Mouse (Mus musculus): ENCODE data around the gene Reep3. TPM values are rescaled to one million over a fixed set of nuclear protein-coding genes. Genes with fewer than 3 reads are reported as not detected.

Gene Reep3
- total RNA-seq, 2 experiments from 2014 or later: 31.6 to 33.9 TPM

DNA sequence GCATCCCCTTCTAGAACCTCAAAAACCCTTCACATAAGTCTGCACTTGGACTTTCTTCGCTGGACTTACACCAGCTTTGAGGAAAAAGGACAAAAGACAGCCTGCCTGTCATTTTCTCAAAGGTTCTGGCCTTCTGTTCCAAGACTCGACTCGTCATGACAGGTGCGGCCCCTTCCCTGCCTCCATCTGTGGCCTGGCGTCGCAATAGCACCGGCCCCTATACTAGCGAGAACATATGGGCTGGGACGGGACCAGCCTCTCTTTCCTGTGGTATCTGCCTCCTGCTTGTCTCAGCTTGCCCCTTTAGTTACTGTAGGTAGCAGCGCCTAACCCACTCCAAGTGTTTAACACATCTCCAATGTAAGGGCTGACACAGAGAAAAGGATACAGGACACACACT lies 11.6 kb downstream of the Reep3 start:
- no peak for DNase-seq (ENCODE audit: low spot score in 2 of 2)

- DNase-seq (ENCODE audit: low spot score in 2 of 2): no peak
Measured at GRCm38 (mm10) chr10:67083446-67084166, 13.1 kb downstream of the Reep3 start.

DNA sequence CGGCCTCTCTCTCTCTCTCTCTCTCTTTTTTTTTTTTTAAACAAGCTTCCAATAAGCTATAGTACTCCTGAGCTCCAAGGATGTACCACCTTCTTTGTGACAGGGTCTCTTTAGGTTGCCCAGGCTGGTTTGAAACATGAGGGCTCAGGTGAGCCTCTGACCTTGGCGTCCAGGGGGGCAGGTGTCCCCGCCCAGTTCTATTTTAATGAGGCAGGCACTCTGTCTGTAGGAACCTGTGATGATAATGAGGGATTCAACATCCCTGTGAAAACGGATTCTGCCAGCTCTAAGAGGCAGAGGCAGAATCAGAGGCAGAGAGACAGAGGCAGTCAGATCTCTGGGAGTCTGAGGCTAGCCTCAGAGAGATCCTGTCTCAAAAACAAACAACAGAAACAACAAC lies 14.2 kb downstream of the Reep3 start:
- DNase-seq (ENCODE audit: low spot score in 2 of 2): no peak

GRCm38 (mm10) chr10:67081206-67082007 lies 15.3 kb downstream of the Reep3 start:
- no peak for DNase-seq (ENCODE audit: low spot score in 2 of 2)

DNA sequence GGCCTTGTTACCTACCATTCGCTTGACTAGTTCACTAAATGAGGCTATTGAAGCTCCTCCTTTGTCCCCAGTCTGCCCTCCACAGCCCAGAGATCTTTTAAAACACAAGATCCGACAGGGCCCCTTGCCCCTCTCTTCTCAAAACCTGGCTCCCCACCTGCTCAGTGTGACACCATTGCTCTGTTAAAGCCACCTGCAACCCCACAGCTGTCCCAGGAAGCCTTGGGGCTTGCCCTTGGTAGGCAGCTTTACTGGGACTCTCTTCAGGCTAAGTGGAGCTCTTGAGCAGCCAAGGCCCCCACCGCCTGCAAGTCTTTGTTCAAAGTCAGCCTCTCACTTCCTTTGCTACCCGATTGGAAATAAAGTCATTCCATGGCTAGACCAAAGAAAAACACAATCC lies 17.7 kb downstream of the Reep3 start:
- no peak for DNase-seq (ENCODE audit: low spot score in 2 of 2)

GRCm38 (mm10) chr10:67075931-67076878 lies 20.5 kb downstream of the Reep3 start:
- peak in 1 of 2 experiments; percentile 54 for DNase-seq (ENCODE audit: low spot score in 2 of 2)

- DNase-seq (ENCODE audit: low spot score in 2 of 2): no peak
Measured at GRCm38 (mm10) chr10:67073577-67073976, 23.2 kb downstream of the Reep3 start.

DNA sequence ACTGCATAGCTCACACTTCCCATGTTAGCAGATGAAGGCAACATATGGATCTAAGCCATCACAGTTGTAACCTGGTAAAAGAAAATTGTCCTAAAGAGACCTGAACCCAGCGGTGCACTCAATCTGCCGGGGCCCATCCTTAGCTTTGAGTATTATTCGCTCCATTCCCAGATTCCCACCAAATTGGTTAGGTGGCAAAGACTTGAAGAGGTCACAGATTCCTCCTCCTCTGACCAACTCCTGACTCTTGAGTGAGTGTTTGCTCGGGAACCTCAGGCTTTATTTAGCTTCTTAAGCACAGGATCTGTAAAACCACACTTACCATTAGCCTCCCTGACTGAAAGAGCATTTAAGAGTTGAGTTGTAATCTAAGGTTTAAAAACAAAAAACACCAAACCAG lies 24.1 kb downstream of the Reep3 start:
- DNase-seq (ENCODE audit: low spot score in 2 of 2): no peak

DNA sequence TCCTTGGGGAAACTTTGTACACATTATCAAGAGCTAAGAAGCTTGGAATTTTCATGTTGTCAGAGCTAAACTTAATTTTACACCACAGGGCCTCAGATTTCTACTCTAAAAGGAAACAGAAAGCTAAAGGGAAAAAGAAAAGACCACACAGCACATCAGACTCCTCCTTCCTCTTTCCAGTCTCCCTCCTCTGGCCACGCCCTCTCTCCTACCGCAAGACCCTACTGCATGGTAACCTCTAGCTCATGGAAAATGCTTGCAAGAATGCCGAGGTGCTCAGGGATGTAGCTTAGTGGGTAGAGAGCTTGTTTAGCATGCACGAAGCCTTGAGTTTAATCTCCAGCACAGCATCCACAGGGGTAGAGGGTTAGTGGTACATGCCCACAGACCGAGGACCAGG lies 24.9 kb downstream of the Reep3 start:
- no peak for DNase-seq (ENCODE audit: low spot score in 2 of 2)

DNA sequence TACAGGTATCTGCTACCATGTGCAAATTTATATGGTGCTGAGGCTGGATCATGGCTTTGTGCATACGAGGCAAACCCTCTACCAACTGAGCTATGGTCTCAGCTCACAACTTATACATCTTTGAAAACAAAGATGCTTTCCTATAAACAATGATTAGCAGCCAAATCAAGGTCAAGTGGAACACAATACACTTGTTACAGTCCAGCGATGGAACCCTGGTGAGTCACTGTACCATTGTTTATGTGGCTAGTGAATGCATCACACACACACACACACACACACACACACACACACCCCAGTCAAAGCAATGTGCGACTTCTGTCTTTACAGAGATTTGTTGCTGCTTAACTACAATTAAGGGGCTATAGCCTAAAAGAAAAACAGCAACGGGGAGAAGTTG lies 25.4 kb downstream of the Reep3 start:
- no peak for DNase-seq (ENCODE audit: low spot score in 2 of 2)

GRCm38 (mm10) chr10:67069013-67069412 lies 27.7 kb downstream of the Reep3 start:
- DNase-seq (ENCODE audit: low spot score in 2 of 2): no peak

- no peak for DNase-seq (ENCODE audit: low spot score in 2 of 2)
Measured at GRCm38 (mm10) chr10:67066421-67066820, 30.3 kb downstream of the Reep3 start.

DNA sequence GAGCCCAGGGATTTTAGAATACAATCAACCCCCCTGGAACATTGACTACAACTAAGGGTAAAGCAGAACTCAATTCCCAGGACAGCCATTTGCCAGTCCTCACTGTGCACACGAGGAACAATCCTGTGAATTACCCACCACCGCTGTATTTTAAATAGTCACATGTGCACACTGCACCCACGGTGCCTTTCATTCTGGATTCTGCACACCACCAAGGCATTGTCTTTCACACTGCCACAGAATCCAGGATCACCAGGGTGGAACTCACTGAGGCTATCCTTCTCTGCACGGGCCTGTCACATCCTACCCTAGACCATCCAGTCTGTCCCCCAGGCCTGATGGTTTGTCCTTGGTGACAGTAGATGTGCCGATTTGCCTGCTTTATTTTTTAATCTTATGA lies 30.8 kb downstream of the Reep3 start:
- no peak for DNase-seq (ENCODE audit: low spot score in 2 of 2)

DNA sequence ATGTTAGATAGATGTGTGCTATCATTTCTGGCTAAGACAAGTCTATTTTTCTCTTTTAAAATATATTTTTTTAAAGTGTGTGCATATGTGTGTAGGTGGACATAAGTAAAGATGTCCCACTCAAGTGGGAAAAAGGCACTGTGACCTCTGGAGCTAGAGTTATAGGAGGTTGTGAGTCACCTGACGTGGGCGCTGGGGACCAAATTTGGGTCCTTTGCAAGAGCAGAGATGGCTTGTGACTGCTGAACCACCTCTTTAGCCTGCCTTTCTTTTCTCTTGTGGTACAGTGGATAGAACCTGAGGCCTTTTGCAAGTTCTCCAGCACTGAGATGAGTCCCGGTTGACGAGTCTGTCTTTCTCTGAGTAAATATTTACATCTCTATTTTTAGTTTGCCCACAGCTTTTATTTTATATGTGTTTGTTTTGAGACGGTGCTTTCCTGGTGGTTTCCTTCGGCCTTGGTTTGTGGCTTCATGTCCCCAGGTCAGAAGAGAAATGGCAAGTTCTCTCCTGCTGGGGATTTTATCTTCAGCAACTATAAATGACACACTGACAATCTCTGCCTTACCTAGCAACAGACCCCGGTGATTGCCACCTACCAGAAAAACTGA lies 31.4 kb downstream of the Reep3 start:
- no peak for DNase-seq (ENCODE audit: low spot score in 2 of 2)

DNA sequence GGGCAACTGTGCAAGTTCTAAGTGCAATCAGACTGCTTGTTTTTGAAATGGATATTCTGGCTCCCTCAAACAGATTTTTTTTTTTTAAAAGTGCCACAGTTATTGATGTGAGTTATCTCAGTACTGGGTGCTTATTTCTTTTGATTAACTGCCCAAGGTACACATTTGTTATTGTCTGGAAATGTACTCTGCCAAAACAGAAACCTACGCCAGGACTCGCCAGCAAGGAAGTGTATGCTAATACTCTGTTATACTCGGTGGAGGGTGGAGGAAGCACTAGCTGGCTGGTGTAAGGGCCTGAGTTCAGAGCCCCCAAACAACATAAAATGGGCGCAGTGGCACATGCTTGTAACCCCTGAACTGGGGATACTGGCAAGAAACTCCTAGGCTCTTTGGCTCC lies 34.9 kb downstream of the Reep3 start:
- no peak for DNase-seq (ENCODE audit: low spot score in 2 of 2)

- DNase-seq (ENCODE audit: low spot score in 2 of 2): peak in 1 of 2 experiments; percentile 55
Measured at GRCm38 (mm10) chr10:67061367-67061801, 35.4 kb downstream of the Reep3 start.

GRCm38 (mm10) chr10:67058702-67059101 lies 38.0 kb downstream of the Reep3 start:
- no peak for DNase-seq (ENCODE audit: low spot score in 2 of 2)

GRCm38 (mm10) chr10:67058297-67058696 lies 38.4 kb downstream of the Reep3 start:
- DNase-seq (ENCODE audit: low spot score in 2 of 2): peak; percentile 52 to 56

DNA sequence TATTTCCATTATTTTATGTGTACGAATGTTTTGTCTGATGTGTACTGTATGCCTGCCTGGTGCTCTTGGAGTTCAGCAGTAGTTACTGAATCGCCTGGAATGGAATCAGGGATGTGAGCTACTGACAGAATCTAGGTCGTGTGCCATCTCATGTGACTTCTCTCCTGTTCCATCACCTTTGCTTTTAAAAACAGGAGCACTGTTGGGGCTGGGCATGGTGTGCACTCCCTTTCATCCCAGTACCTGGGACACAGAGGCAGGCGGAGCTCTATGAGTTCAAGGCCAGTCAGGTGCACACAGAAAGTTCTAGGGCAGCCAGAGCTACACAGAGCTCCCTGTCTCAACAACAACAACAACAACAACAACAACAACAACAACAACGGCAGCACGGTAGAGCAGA lies 39.0 kb downstream of the Reep3 start:
- DNase-seq (ENCODE audit: low spot score in 2 of 2): no peak

DNA sequence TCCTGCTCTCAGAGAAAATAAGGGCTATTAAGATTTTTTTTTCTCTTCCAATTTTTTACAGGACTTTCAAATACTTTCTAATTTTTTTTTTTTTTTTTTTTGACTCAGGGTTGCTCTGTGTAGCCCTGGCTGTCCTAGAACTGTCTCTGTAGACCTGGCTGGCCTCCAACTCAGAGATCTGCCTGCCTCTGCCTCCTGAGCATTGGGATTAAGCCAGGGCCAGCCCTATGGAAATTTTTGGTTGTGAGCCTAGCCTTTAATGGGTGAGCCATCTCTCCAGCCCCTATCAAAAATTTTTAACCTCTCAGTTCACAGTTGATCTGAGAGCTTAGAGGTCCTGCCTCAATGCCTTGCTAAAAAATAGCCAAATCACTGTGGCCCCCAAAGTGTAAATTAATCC lies 39.5 kb downstream of the Reep3 start:
- no peak for DNase-seq (ENCODE audit: low spot score in 2 of 2)
